Mouse (Mus musculus): Measurements from ENCODE around the gene Akap7. TPM values are rescaled to one million over a fixed set of nuclear protein-coding genes. Genes with fewer than 3 reads are reported as not detected.

Gene Akap7
- polyA plus RNA-seq, 1 experiment from 2014 or later = 19.6 TPM

DNA sequence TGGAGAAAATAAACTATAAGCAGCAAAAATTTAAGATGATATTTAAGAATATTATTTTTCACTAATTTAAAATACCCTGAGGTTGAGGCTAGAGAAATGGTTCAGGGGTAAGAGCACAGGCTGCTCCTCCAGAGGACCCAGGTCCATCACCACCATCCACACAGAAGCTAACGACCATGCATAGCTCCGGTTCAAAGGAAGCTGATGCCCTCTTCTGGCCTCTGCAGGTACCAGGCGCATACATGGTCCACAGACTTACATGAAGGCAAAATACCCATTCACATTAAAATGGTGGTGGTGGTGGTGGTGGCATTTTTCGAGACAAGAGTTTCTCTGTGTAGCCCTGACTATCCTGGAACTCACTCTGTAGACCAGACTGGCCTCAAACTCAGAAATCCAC is 61.5 kb downstream of the Akap7 start:
- Histone ChIP-seq H3K9ac (no peak overlapping the region), H3K9me3 (no peaks in the 10 kb centered on the region), H3K4me2 (replicated peaks) (no peak overlapping the region), H3K4me3 (no peak overlapping the region), H3K36me3 (no peaks in the 10 kb centered on the region), H3K27me3 (no peaks in the 10 kb centered on the region), H3K27ac (no peak overlapping the region), H3K4me1 (no peaks in the 10 kb centered on the region)
- WGBS = 60% methylated on average over 4 of the region's 4 CpGs
- no peak; the same call in 1 of the 2 replicates for ATAC-seq (ENCODE audit: low FRiP score, low read depth)

DNA sequence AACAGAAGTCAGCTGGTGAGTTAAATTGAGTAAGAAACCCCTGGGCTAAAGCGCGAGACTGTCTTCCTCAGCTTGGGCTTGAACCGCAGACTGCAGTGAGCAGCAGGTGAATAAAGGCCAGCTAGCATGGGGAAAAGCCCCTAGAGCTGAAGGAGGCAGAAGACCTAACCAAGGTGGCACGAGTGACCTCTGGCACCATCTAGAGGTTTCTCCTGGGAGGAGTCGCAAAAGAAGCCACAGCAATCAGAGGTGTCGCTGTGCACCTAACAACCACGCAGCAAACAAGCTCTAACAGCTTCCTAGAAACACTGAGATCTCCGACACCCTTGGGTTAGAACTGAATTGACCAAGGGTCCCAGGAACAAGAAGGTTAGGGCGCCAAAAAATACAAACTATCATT is 68.5 kb downstream of the Akap7 start:
- ATAC-seq (ENCODE audit: low FRiP score, low read depth) = no peak

DNA sequence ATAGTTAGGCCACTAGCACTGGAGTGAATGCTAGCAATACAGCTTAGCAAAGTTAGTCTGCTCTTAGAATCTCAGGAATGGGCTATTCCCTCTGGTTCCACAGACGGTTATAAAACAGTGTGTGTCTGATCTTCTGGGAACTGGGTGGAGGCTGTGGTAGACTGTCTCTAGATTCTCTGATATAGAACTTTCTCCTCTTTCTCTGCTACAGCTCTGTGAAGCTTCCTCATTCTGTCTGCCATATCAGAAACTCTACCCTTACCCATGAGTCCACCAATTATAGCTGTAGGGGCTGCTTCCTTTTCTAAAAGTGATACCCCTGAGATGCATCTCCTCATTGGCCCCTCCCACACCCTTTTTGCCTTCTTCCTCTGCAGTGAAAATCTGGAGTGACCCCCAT is 73.6 kb downstream of the Akap7 start:
- Histone ChIP-seq H3K9me3 (no peaks in the 10 kb centered on the region), H3K27me3 (no peaks in the 10 kb centered on the region), H3K4me1 (peaks cover 21% of the 10 kb centered on the region), H3K27ac (no peak overlapping the region), H3K4me2 (replicated peaks) (no peak overlapping the region), H3K9ac (no peak overlapping the region), H3K4me3 (no peak overlapping the region), H3K36me3 (no peaks in the 10 kb centered on the region)
- ATAC-seq (ENCODE audit: low FRiP score, low read depth) = no peak
- WGBS = 50% methylated on average over 1 of the region's 1 CpGs

More for the DNA sequence above, 68.5 kb downstream of the Akap7 start:
- H3K4me1 ChIP-seq = no peaks in the 10 kb centered on the region
- no peaks in the 10 kb centered on the region for H3K9me3 ChIP-seq
- WGBS = 26% methylated on average over 9 of the region's 9 CpGs
- no peak overlapping the region for H3K4me3 ChIP-seq
- H3K4me2 ChIP-seq (replicated peaks) = no peak overlapping the region
- no peak overlapping the region for H3K9ac ChIP-seq
- H3K27ac ChIP-seq = no peak overlapping the region
- H3K27me3 ChIP-seq = no peaks in the 10 kb centered on the region
- no peaks in the 10 kb centered on the region for H3K36me3 ChIP-seq

DNA sequence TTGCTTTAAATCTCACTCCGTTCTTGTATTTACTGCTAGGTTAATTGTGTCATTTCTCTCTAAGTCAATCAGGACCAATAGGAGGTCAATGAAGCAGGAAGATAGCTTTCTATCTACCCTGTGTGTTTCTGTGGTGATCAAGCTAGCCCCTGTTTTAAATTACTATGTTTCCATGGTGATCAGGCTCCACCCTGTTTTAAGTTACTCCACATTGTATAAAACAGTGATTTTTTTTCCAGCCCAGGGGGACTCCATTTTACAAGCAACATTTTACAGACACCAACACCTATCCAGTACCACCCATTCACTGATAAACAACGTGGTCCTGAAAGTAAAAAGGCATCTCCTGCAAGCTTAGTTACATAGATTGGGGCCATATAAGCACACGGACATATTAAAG is 75.0 kb downstream of the Akap7 start:
- Histone ChIP-seq H3K9ac (0 out of 2 replicates have a peak overlapping the region, but pooled peaks have one; percentile 20), H3K27ac (no peak overlapping the region), H3K9me3 (no peaks in the 10 kb centered on the region), H3K27me3 (no peaks in the 10 kb centered on the region), H3K36me3 (no peaks in the 10 kb centered on the region), H3K4me2 (replicated peaks) (peak overlapping the region; percentile 48), H3K4me1 (peaks cover 21% of the 10 kb centered on the region), H3K4me3 (no peak overlapping the region)
- 14% methylated on average over 3 of the region's 3 CpGs for WGBS
- ATAC-seq (ENCODE audit: low FRiP score, low read depth) = peak; percentile 66

DNA sequence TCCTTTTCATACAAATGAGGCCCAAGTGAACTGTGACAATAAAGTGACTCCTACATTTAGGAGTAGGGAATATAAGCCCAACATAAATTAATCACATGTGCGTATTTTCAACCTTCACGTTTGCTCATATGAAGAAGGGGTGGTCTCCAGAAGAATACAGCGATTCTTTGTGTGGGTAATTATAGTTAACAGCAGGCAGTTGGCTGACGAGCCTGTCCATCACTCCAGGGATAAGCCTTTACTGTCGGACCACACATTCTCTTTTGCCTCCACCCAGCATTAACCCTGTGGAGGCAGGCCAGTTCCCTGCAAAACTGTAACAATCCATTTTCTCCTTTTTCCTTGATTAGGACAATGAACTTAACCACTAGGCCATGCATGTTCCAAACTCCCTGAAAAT is 76.3 kb downstream of the Akap7 start:
- no peak overlapping the region for H3K4me2 ChIP-seq (replicated peaks)
- H3K27ac ChIP-seq = no peak overlapping the region
- WGBS = 28% methylated on average over 5 of the region's 5 CpGs
- no peak overlapping the region for H3K4me3 ChIP-seq
- H3K36me3 ChIP-seq = no peaks in the 10 kb centered on the region
- no peak for ATAC-seq (ENCODE audit: low FRiP score, low read depth)
- no peak overlapping the region for H3K9ac ChIP-seq
- H3K27me3 ChIP-seq = no peaks in the 10 kb centered on the region
- no peaks in the 10 kb centered on the region for H3K9me3 ChIP-seq
- H3K4me1 ChIP-seq = peaks cover 21% of the 10 kb centered on the region

DNA sequence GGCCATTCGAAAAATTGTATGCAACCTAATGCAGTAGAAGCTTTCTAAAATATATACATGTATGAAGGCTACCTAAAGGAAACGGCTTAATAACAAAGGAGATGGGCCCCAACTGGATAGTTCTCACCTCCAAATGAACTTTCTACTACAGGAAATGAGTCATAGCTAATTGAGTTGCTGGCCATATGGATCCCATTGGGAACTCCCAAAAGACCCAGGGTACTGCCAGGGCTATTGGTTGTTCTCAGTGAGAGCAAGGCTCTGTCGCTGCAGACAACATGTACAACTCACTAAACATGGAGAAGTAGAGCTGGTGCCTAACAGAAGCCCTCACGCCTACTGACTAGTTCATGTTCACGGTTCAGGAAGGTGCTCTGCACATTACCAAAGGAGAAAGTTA is 83.3 kb downstream of the Akap7 start:
- no peaks in the 10 kb centered on the region for H3K27me3 ChIP-seq
- no peaks in the 10 kb centered on the region for H3K9me3 ChIP-seq
- 60% methylated on average over 5 of the region's 5 CpGs for WGBS
- H3K4me2 ChIP-seq (replicated peaks) = no peak overlapping the region
- ATAC-seq (ENCODE audit: low FRiP score, low read depth) = no peak
- H3K9ac ChIP-seq = no peak overlapping the region
- no peak overlapping the region for H3K27ac ChIP-seq
- H3K4me3 ChIP-seq = no peak overlapping the region
- H3K36me3 ChIP-seq = no peaks in the 10 kb centered on the region
- peaks cover 9% of the 10 kb centered on the region for H3K4me1 ChIP-seq

DNA sequence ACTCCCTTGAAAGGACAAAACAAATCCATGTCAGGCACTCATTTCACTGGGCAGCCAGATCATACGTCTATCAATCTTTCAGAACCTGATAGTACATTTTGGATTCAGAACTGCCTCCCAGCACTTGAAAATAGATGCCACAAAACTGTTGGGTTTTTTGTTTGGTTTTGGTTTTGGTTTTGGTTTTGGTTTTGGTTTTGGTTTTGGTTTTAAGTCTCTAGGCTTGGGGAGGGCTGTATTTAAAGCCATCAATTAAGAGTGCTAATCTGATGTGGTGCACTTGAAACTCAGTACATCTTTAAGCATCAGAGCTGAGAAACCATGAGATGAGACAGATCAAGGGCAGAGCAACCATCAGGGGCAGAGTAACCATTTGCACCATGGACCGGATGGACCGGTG is 86.9 kb downstream of the Akap7 start:
- WGBS = 85% methylated on average over 3 of the region's 3 CpGs

DNA sequence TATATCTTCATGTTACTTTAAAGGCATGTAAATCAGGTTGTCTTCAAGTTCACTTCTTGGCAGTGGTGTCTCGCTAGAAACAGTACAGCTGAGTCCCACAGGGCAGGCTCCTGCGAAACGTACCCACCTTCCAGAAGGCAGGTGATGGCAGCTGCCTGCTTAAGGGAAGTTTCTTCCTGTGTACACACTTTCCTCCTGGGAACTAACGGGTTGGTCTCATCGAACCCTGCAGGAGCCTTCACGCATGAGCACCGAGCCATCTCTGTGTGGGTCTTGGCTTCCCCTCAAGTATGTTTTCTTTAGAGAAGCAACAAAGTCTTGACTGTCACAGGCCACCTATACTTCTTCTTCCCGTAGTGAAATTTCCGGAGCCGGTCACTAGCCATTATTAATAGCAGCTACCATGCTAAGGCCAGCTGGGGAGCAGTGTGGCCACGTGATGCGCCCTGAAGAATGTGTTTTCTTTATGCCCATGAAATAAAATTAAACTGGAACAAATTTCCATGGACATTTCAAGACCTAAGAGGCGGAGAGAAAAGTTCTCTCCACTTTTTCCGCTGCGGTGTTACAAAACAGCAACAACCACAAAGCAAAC is 87.7 kb downstream of the Akap7 start:
- ATAC-seq (ENCODE audit: low FRiP score, low read depth) = no peak
- peaks cover 8% of the 10 kb centered on the region for H3K4me1 ChIP-seq
- H3K4me3 ChIP-seq = no peak overlapping the region
- H3K9ac ChIP-seq = no peak overlapping the region
- WGBS = 77% methylated on average over 15 of the region's 15 CpGs
- H3K9me3 ChIP-seq = no peaks in the 10 kb centered on the region
- H3K27me3 ChIP-seq = no peaks in the 10 kb centered on the region
- no peak overlapping the region for H3K4me2 ChIP-seq (replicated peaks)
- no peak overlapping the region for H3K27ac ChIP-seq
- no peaks in the 10 kb centered on the region for H3K36me3 ChIP-seq

More for the DNA sequence above, 86.9 kb downstream of the Akap7 start:
- no peak for ATAC-seq (ENCODE audit: low FRiP score, low read depth)
- Histone ChIP-seq H3K4me2 (replicated peaks) (no peak overlapping the region), H3K4me3 (no peak overlapping the region), H3K27ac (no peak overlapping the region), H3K9ac (no peak overlapping the region), H3K4me1 (peaks cover 9% of the 10 kb centered on the region), H3K9me3 (no peaks in the 10 kb centered on the region), H3K27me3 (no peaks in the 10 kb centered on the region), H3K36me3 (no peaks in the 10 kb centered on the region)

DNA sequence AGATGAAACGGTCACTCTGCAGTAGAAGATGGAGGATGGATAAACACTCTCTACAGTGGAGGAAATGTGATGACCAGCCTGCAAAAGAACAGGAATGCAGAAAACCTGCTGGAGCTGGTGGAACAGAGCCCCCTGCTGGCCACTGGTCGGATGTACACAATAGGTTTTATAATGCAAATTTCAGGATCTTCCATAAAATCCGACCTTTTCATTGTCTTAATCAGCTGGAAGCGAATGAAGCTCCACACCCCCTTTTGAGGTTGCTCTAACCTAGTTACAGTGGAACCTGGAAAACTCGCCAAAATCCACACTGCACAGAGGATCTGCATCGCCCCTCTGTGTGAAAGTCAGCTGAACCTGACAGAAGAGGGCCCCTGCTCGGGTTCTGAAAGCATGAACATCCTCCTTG is 88.4 kb downstream of the Akap7 start:
- Histone ChIP-seq H3K4me2 (replicated peaks) (peak overlapping the region; percentile 28; the same call in 1 of the 2 replicates), H3K4me1 (no peaks in the 10 kb centered on the region), H3K9me3 (no peaks in the 10 kb centered on the region), H3K36me3 (no peaks in the 10 kb centered on the region), H3K27ac (no peak overlapping the region), H3K9ac (no peak overlapping the region), H3K4me3 (no peak overlapping the region), H3K27me3 (no peaks in the 10 kb centered on the region)
- 30% methylated on average over 7 of the region's 7 CpGs for WGBS
- ATAC-seq (ENCODE audit: low FRiP score, low read depth) = peak; percentile 51; the same call in 1 of the 2 replicates

DNA sequence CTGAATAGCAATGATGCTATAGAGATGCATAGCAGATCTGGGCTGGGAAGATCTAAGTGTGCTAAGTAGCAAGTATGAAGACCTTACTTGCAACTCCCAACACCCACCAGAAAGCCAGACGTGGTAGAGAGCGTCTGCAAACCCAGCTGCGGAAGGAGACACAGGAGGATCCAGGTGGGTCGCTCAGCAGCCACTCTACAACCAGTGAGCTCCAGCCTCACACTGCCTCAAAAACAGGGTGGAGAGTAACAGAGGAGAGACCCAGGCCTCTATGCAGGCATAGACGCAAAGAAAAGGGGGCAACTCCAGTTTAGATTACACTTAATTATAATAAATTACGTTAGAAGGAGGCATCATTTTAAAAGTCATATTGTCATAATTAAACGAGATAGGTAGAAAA is 88.9 kb downstream of the Akap7 start:
- no peak overlapping the region for H3K4me3 ChIP-seq
- no peaks in the 10 kb centered on the region for H3K36me3 ChIP-seq
- H3K27ac ChIP-seq = no peak overlapping the region
- no peak overlapping the region for H3K4me2 ChIP-seq (replicated peaks)
- no peak for ATAC-seq (ENCODE audit: low FRiP score, low read depth)
- no peak overlapping the region for H3K9ac ChIP-seq
- H3K9me3 ChIP-seq = no peaks in the 10 kb centered on the region
- H3K27me3 ChIP-seq = no peaks in the 10 kb centered on the region
- 69% methylated on average over 7 of the region's 7 CpGs for WGBS
- H3K4me1 ChIP-seq = no peaks in the 10 kb centered on the region

DNA sequence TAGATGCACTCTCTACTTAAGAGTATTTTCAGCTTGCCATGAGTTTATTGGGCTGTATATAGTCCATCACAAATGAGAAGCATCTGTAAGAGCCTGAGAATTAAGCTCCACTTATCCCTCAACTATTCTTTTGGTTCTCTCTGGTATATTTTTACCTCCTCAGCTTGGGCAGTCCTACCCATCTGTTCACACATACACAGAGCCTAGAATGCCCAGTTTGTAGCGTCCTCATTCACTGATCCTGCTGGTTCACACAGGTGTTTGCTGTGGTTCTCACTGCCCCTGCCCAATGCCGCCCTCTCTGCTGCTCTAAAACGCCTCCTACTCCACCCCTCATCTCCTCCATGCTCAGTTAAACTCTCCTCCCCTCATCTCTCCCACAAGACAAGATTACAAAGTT is 91.7 kb downstream of the Akap7 start:
- H3K9ac ChIP-seq = no peak overlapping the region
- no peak overlapping the region for H3K27ac ChIP-seq
- H3K27me3 ChIP-seq = no peaks in the 10 kb centered on the region
- no peak overlapping the region for H3K4me3 ChIP-seq
- no peaks in the 10 kb centered on the region for H3K4me1 ChIP-seq
- no peak for ATAC-seq (ENCODE audit: low FRiP score, low read depth)
- H3K9me3 ChIP-seq = no peaks in the 10 kb centered on the region
- no peak overlapping the region for H3K4me2 ChIP-seq (replicated peaks)
- no peaks in the 10 kb centered on the region for H3K36me3 ChIP-seq
- WGBS = 89% methylated on average over 3 of the region's 3 CpGs

DNA sequence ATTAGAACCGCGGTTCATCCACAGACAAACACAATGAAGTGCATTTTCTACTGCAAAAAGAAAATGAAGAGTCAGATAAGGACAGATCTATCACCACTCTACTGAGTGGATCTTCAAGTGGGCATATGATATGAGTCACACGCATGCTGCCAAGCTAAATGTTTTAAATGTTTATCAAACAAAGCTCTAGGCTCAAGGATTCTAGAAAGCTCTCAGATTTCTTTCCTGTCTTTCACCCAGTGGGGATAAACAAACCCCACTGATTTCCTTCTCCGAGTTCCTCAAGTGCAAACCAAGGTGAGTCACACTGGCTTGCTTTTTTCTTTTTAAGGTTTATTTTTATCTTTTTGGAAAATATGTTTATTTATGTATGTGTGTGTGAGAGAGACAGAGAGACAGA is 94.0 kb downstream of the Akap7 start:
- Histone ChIP-seq H3K4me1 (no peaks in the 10 kb centered on the region), H3K9me3 (no peaks in the 10 kb centered on the region), H3K27ac (no peak overlapping the region), H3K27me3 (no peaks in the 10 kb centered on the region), H3K4me2 (replicated peaks) (no peak overlapping the region), H3K36me3 (no peaks in the 10 kb centered on the region), H3K9ac (no peak overlapping the region), H3K4me3 (no peak overlapping the region)
- ATAC-seq (ENCODE audit: low FRiP score, low read depth) = no peak
- 88% methylated on average over 4 of the region's 4 CpGs for WGBS

DNA sequence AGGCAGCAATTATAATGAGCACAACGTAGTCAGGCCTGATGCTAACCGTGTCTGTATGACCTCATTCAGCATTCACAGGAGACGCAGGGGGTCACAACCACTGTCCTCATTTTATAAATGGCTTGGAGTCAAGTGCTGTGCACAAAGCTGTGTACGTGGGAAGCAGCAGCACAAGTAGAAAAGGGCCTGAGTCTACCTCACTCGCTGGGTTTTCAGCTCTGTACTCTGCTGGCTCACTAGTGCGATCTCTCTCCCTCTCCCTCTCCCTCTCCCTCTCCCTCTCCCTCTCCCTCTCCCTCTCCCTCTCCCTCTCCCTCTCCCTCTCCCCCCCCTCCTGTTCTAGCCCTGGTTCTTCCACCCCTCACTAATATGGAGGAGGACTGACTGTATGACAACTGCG is 99.1 kb downstream of the Akap7 start:
- no peaks in the 10 kb centered on the region for H3K27me3 ChIP-seq
- ATAC-seq (ENCODE audit: low FRiP score, low read depth) = no peak
- H3K4me1 ChIP-seq = 0 out of 2 replicates have a peak, but pooled peaks cover 4% of the 10 kb centered on the region
- no peak overlapping the region for H3K4me2 ChIP-seq (replicated peaks)
- no peaks in the 10 kb centered on the region for H3K9me3 ChIP-seq
- 63% methylated on average over 7 of the region's 7 CpGs for WGBS
- H3K27ac ChIP-seq = no peak overlapping the region
- no peaks in the 10 kb centered on the region for H3K36me3 ChIP-seq
- no peak overlapping the region for H3K9ac ChIP-seq
- no peak overlapping the region for H3K4me3 ChIP-seq

Measured in limb, embryonic 13.5 days (tissue).